Mouse (Mus musculus): ENCODE measurements around the gene Errfi1.

DNA sequence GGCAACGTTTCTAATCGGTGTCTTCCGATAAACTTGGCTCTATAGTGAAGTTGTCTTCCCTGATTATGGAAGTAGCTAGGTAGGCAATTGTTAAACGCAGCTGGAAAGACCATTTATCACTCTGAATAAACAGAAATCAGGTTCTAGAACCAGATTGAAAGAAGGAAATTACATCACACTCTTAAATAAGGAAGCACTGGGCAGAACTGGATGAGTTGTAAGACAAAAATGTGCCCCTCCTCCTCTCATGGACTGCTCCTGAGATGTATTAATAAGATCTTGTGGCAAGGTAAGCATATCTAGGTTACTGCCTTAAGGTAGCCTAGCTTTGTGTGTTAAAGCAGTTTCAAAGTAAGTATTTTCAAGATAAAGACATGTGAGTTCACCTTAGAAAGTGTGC lies 6.8 kb downstream of the Errfi1 start:
- no peak for TF ChIP-seq POLR2A (IDR thresholded peaks at IDR 0.05; ENCODE audit: borderline replicate concordance, extremely low read depth, insufficient read depth, insufficient read length, poor library complexity, severe bottlenecking)
- TF ChIP-seq CTCF (IDR thresholded peaks at IDR 0.05; ENCODE audit: borderline replicate concordance, extremely low read depth, insufficient read depth, insufficient read length) = no peak

Measured in brain, embryonic 14.5 days (tissue).